Mouse (Mus musculus) limb, embryonic 12.5 days (tissue): ENCODE results near the gene U2af2. TPM values are rescaled to one million over a fixed set of nuclear protein-coding genes. Genes with fewer than 3 reads are reported as not detected.
A peak's percentile ranks its signal among the peaks of the same experiment; 100 is the strongest.
"Not testable (repeated sequence)": the region's sequence is repeated elsewhere in the genome, so short reads cannot be mapped to it uniquely, and the experiment has no call there.

Source experiments
- ATAC-seq: fragments of 200-750 bp; cut with Nextera tagmentation; 2 replicates; pipeline ENCODE4 v1.8.0; 2017; ENCODE audit warnings: low read depth, moderate TSS enrichment; ENCODE audit not compliant: insufficient number of reproducible peaks, insufficient read depth, low FRiP score, low TSS enrichment
- H3K27ac ChIP-seq: fragments of 300-500 bp; sonication (generic); 2 replicates; pipeline ENCODE4 v1.5.1; 2016; ENCODE audit warnings: mild to moderate bottlenecking, moderate library complexity
- H3K27me3 ChIP-seq: fragments of 300-500 bp; sonication (generic); 2 replicates; pipeline ENCODE4 v1.6.1; 2016; ENCODE audit warnings: mild to moderate bottlenecking, moderate library complexity
- H3K36me3 ChIP-seq: fragments of 300-500 bp; sonication (generic); 2 replicates; pipeline ENCODE4 v1.6.1; 2016; ENCODE audit warnings: mild to moderate bottlenecking, moderate library complexity
- H3K4me1 ChIP-seq: fragments of 300-500 bp; sonication (generic); replicated peaks from 2 replicates; pipeline ENCODE4 v1.6.1; 2016
- H3K4me2 ChIP-seq: fragments of 300-500 bp; sonication (generic); 2 replicates; pipeline ENCODE4 v1.6.1; 2016; ENCODE audit warnings: mild to moderate bottlenecking, moderate library complexity
- H3K4me3 ChIP-seq: fragments of 300-500 bp; sonication (generic); replicated peaks from 2 replicates; pipeline ENCODE4 v1.5.1; 2016; ENCODE audit warnings: mild to moderate bottlenecking
- H3K9ac ChIP-seq: fragments of 300-500 bp; sonication (generic); replicated peaks from 2 replicates; pipeline ENCODE4 v1.6.1; 2016; ENCODE audit warnings: mild to moderate bottlenecking, moderate library complexity
- H3K9me3 ChIP-seq: fragments of 300-500 bp; sonication (generic); 2 replicates; pipeline ENCODE4 v1.6.1; 2016; ENCODE audit warnings: mild to moderate bottlenecking, moderate library complexity
- WGBS: fragments of 180-500 bp; shearing (Covaris S2); methylation state at CpG from one replicate; pipeline ENCODE4 v1.1.7; 2016; 5-methylcytosine and 5-hydroxymethylcytosine counted together
- polyA plus RNA-seq: library from polyadenylated mRNA; unstranded; fragments of >200 nt; fragmentation: Nextera tagmentation; extraction: Ambion mirVana; gene quantifications from 2 replicates; pipeline ENCODE4 v1.2.1, GENCODE M21; 2016

Gene U2af2
- polyA plus RNA-seq, result 171 and 175 TPM in 2 replicates

DNA sequence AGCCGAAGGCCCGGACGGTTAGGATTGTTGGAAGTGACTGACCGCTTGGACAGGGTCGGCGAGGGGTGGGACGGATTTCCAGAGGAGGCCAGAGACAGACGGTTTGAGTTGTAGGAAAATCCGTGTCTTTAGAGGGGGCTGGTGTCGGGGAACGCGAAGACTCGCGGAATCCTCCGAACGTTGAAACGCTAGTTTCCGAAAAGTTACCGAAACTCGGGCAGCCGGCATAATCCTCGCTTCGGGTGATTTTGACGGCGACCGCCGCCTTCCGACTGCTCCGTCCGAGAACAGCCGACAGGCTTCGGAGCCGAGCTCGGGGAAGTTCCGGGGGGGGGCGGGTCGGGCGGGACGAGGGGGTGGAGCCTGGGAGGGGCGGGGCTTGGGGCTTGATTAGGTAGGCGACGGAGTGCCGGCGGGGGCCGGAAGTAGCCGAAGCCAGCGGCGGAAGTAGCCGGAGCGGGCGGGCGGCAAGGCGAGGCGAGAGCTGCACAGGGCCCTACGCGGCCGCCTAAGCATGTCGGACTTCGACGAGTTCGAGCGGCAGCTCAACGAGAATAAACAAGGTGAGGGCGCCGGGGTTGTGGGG lies at the start of gene U2af2:
Gene U2af2, plus strand, starts transcription at position 370 of the 586 bp plus-strand sequence.
- peak within 1 kb of the TSS; percentile 69 for H3K4me3 ChIP-seq
- H3K4me1 ChIP-seq, result peaks cover 39% of the 10 kb centered on the region
- H3K27me3 ChIP-seq, result peaks cover 23% of the 10 kb centered on the region
- H3K36me3 ChIP-seq, result peaks cover 12% of the 10 kb centered on the region
- peak within 1 kb of the TSS; percentile 99 for H3K27ac ChIP-seq
- H3K9me3 ChIP-seq, result no peaks in the 10 kb centered on the region
- WGBS, result under 1% methylated on average over 54 of the region's 65 CpGs
- ATAC-seq, result peak; percentile 74
- H3K4me2 ChIP-seq, result peak within 1 kb of the TSS; percentile 86
- H3K9ac ChIP-seq, result peak within 1 kb of the TSS; percentile 89

DNA sequence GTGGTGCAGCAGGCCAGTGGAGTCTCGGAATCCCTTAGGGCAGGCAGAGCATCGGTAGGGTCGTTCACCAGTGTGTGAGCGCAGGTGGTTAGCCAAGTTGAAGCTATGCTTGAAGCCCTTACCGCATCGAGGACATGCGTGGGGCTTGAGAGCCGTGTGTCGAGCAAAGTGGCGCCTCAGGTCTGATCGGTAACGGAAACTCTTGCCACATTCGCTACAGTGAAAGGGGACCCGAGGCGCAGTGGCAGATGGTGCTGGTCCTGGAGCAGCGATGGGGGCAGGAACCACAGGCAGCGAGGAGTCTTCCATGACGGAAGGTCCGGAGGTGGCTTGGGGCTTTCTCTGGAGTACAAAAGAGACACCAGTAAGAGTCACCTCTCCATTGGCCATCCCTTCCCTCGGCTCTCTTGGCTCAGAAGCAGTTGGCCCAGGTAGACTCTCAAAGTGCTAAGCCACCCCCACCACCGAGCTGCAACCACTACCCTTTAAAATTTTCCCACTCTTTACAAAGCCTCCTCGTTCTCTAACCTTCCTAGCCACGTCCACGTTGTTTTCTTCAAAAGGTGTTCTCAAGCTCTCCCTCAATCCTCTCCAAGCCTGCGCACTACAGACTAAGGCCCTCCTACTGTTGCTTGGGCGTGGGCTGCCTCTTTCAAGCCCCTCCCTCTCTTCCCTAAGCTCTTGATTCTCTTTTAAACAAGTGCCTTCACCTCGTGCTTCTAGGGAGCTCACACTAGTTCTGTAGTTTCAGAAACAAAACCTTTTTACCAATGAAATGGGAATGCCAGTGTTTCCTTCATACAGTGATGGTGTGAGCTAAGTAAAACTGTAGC lies 49.0 kb upstream of the U2af2 start:
- Histone ChIP-seq H3K9me3 (peaks cover 7% of the 10 kb centered on the region; the same call in 1 of the 2 replicates), H3K9ac (no peak overlapping the region), H3K4me3 (0 out of 2 replicates have a peak overlapping the region, but pooled peaks have one; percentile 66), H3K4me2 (peak overlapping the region; percentile 61), H3K36me3 (peaks cover 63% of the 10 kb centered on the region), H3K27me3 (no peaks in the 10 kb centered on the region), H3K27ac (no peak overlapping the region), H3K4me1 (0 out of 2 replicates have a peak, but pooled peaks cover 5% of the 10 kb centered on the region)
- 92% methylated on average over 27 of the region's 27 CpGs for WGBS
- ATAC-seq, result no peak

DNA sequence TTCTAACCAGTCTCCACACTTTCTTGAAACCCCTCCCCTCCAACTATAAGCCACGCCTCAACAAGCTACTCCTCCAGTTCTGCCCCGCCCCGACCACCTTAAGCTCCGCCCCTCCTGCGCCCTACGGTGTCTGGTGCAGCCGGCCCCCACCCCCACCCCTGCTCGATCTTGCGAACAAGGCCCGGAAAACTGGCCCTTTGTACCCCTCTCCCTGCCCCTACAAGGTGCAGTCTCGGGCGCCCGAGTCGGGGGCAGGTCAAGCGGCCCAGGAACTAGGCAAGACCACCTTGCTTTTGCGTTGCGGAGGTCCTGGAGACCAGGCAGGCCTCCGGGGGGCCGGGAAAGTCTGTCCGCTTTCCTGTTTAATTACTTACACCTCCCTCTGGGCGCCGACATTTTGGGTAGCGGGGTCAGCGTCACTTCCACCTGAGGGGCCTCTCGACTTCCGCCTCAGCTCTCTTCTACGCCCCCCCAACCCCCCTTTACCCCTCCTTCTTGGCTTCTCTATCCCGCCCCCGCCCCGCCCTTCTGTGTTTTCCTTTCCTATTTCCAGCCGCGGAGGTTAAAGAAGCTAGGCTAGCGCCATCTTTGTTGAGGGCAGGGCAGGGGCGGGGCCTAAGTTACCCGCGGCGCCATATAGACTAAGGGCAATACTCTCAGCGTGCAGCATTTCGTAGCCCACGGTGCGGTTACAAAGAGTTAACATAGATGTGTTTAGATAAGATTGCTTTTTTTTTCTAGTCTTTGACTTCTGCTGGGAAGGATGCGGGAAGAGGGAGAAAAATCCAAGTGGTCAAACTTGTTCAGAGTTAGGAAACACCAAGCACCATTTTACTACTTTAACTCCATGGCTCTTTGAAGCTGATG lies 47.5 kb upstream of the U2af2 start, which contains the start of the genes Zfp524 and Fiz1:
Gene Zfp524, plus strand, starts transcription at position 165 of the 867 bp plus-strand sequence.
Gene Fiz1, minus strand, starts transcription at position 447 of the 867 bp plus-strand sequence.
- Histone ChIP-seq H3K9ac (peak within 1 kb of the TSS; percentile 85), H3K27me3 (no peaks in the 10 kb centered on the region), H3K4me1 (peaks cover 9% of the 10 kb centered on the region), H3K36me3 (peaks cover 48% of the 10 kb centered on the region), H3K9me3 (no peaks in the 10 kb centered on the region), H3K27ac (peak within 1 kb of the TSS; percentile 98), H3K4me3 (peak within 1 kb of the TSS; percentile 66), H3K4me2 (peak within 1 kb of the TSS; percentile 61)
- under 1% methylated on average over 42 of the region's 42 CpGs for WGBS
- ATAC-seq, result peak; percentile 79

DNA sequence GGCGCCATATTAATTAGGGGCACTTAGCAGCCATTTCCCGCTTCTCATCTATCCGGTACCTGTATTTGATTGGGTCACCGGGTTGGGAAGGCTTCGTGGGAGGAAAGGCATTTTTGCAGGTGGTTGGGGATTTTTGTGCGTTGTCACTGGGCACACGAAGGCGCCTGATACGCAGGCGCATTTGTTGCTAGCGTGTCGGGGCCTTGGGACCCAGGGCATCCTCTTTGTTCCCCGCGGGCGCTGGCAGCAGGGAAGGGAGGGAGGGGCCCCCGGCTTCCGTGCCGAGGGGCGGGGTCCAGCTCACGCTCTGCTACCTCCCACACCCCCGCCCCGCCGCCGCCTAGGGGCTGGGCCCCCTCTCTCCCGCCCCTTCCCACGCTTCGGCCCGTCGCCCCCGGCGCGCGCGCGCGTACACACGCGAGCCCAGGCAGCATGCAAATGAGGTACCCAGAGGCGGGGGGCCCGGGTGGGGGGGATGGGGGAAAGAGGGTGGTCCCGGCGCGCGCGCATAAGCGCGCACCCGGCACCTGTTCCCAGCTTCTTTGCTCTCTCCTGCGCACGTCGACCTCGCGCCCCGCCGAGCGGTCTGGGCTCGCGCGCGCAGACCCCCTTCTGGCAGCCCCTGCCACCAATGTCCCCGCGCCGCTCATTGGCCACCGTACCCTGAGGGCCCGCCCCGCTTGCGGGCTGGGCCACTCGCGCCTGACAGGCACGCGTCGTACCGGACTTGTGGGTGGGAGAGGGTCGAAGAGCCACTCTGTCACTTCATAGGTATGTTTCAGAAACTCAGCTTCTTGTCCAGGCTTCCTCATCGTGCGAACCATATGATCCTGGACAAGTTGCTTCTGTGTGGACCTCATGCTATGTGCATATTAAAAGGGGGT lies 46.6 kb upstream of the U2af2 start, which contains the start of gene Gm44973:
Gene Gm44973, plus strand, starts transcription at position 379 of the 884 bp plus-strand sequence.
- under 1% methylated on average over 72 of the region's 76 CpGs for WGBS
- peak within 1 kb of the TSS; percentile 98 for H3K27ac ChIP-seq
- H3K36me3 ChIP-seq, result peaks cover 39% of the 10 kb centered on the region
- H3K4me3 ChIP-seq, result peak within 1 kb of the TSS; percentile 66
- peak within 1 kb of the TSS; percentile 61 for H3K4me2 ChIP-seq
- no peaks in the 10 kb centered on the region for H3K27me3 ChIP-seq
- H3K4me1 ChIP-seq, result peaks cover 11% of the 10 kb centered on the region
- peak; percentile 73 for ATAC-seq
- H3K9ac ChIP-seq, result peak within 1 kb of the TSS; percentile 85
- no peaks in the 10 kb centered on the region for H3K9me3 ChIP-seq

DNA sequence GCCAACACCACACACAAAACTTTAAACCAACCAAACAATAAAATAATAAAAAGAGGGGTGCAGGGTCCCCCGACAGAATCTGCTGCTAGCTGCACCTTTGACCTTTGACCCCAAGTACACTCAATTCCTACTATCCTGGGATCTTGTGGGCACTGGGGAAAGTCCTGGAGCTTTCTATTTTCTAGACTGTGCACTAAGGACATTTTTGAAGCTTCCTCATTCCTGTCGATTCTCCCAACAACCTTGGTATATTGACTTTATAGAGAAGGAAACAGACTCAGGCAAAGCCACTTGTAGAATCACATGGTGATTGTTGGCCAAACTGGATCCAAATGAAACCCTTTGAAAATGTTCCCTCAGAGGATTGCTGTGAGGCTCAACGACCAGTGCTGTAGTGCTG lies 45.9 kb upstream of the U2af2 start:
- ATAC-seq, result no peak
- Histone ChIP-seq H3K4me3 (peak overlapping the region; percentile 66), H3K9ac (peak overlapping the region; percentile 64; the same call in 1 of the 2 replicates), H3K27me3 (no peaks in the 10 kb centered on the region), H3K4me1 (peaks cover 13% of the 10 kb centered on the region), H3K27ac (peak overlapping the region; percentile 98), H3K4me2 (peak overlapping the region; percentile 61), H3K36me3 (peaks cover 32% of the 10 kb centered on the region), H3K9me3 (no peaks in the 10 kb centered on the region)
- 69% methylated on average over 3 of the region's 3 CpGs for WGBS

DNA sequence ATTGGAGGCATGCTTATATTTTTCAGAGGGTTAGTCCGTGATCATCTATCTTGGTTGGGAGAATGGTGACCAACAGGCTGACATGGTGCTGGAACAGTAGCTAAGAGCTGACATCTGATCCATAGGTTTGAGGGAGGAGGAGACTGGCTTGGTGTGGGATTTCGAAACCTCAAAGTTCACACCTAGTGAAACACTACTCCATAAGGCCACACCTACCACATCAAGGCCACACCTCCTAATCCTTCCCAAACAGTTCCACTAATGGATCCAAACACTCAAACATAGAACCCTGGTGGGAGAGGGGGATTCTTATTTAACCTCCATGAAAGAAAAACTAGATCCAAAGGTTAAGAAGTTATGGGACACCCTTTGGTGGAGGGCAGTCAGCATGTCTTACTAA lies 45.0 kb upstream of the U2af2 start:
- Histone ChIP-seq H3K4me3 (no peak overlapping the region), H3K27me3 (no peaks in the 10 kb centered on the region), H3K9ac (no peak overlapping the region), H3K36me3 (peaks cover 26% of the 10 kb centered on the region), H3K4me1 (peaks cover 21% of the 10 kb centered on the region), H3K27ac (no peak overlapping the region), H3K4me2 (no peak overlapping the region), H3K9me3 (no peaks in the 10 kb centered on the region)
- ATAC-seq, result no peak
- WGBS, result 97% methylated on average over 2 of the region's 2 CpGs

DNA sequence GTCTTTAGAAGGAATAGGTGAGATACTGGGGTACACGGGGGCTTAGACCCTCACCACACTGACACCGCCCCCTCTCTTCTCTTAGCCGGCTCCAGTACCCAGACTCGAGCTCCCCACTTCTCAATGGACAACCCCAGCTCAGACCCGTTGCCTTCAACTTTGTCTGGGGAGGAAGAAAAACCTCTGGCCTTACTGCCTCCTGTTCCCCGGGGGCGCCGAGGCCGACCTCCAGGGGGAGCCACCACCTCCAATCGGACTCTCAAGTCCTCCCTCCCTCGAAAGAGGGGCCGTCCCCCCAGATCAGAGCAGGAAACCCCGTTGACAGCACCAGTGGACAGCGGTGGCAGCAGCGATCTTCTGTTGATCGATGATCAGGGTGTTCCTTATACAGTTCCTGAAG lies 44.6 kb upstream of the U2af2 start:
- no peaks in the 10 kb centered on the region for H3K27me3 ChIP-seq
- H3K4me2 ChIP-seq, result no peak overlapping the region
- no peak for ATAC-seq
- peaks cover 26% of the 10 kb centered on the region for H3K36me3 ChIP-seq
- no peak overlapping the region for H3K4me3 ChIP-seq
- 93% methylated on average over 16 of the region's 16 CpGs for WGBS
- H3K9ac ChIP-seq, result no peak overlapping the region
- no peaks in the 10 kb centered on the region for H3K9me3 ChIP-seq
- no peak overlapping the region for H3K27ac ChIP-seq
- peaks cover 23% of the 10 kb centered on the region for H3K4me1 ChIP-seq

DNA sequence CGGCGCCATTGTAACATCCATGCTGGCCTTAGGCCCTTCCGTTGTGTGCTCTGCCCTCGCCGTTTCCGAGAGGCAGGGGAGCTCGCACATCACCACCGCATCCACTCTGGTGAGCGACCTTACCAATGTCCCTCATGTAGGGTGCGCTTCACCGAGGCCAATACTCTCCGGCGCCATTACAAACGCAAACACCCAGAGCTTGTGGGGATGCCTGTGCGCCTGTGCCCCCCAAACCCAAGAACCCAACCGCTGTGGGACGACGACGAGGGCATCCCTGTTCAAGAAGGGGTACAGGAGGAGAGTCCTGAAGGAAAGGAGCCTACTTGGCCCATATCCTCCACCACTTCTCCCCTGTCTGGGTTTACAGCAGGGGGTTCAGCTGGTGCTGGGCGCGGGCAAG lies 44.0 kb upstream of the U2af2 start:
- 96% methylated on average over 21 of the region's 21 CpGs for WGBS
- Histone ChIP-seq H3K4me3 (no peak overlapping the region), H3K4me1 (peaks cover 23% of the 10 kb centered on the region), H3K27me3 (no peaks in the 10 kb centered on the region), H3K9me3 (no peaks in the 10 kb centered on the region), H3K9ac (no peak overlapping the region), H3K27ac (no peak overlapping the region), H3K36me3 (peaks cover 26% of the 10 kb centered on the region), H3K4me2 (no peak overlapping the region)
- no peak for ATAC-seq

DNA sequence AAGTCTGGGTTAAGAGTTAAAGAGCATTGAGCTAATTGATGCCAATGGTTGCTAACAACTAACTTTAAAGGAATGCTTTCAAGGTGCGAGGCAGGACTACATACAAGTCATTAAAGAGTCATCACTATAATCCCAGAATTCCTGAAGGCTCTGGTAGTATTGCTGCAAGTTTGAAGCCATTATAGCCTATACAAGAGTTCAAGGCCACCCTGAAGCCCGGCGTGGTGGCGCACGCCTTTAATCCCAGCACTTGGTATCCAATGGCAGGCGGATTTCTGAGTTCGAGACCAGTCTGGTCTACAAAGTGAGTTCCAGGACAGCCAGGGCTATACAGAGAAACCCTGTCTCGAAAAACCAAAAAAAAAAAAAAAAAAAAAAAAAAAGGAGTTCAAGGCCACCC lies 42.4 kb upstream of the U2af2 start:
- peak overlapping the region; percentile 84 for H3K4me3 ChIP-seq
- ATAC-seq, result peak; percentile 3; the same call in 1 of the 2 replicates
- WGBS, result 20% methylated on average over 8 of the region's 8 CpGs
- H3K27me3 ChIP-seq, H3K9me3 ChIP-seq: not testable (repeated sequence)
- peak overlapping the region; percentile 93; the same call in 1 of the 2 replicates for H3K9ac ChIP-seq
- peaks cover 40% of the 10 kb centered on the region for H3K36me3 ChIP-seq
- H3K4me1 ChIP-seq, result peaks cover 23% of the 10 kb centered on the region
- H3K27ac ChIP-seq, result peak overlapping the region; percentile 98
- H3K4me2 ChIP-seq, result peak overlapping the region; percentile 87
